Mouse (Mus musculus) cortical plate, adult 2 months (tissue): ENCODE measurements around the gene Mettl9.

Experiments
- CTCF ChIP-seq: fragments of 200-500 bp; IDR thresholded peaks from 2 replicates; pipeline ENCODE4 v1.5.1; 2011; ENCODE audit warnings: mild to moderate bottlenecking, control low read depth, low read length; ENCODE audit not compliant: insufficient read depth; ENCODE audit errors: extremely low read depth
- POLR2A ChIP-seq: fragments of 200-500 bp; IDR thresholded peaks from 2 replicates; pipeline ENCODE4 v1.6.1; 2011; ENCODE audit warnings: mild to moderate bottlenecking, low read length, control low read depth; ENCODE audit not compliant: insufficient read depth; ENCODE audit errors: extremely low read depth

DNA sequence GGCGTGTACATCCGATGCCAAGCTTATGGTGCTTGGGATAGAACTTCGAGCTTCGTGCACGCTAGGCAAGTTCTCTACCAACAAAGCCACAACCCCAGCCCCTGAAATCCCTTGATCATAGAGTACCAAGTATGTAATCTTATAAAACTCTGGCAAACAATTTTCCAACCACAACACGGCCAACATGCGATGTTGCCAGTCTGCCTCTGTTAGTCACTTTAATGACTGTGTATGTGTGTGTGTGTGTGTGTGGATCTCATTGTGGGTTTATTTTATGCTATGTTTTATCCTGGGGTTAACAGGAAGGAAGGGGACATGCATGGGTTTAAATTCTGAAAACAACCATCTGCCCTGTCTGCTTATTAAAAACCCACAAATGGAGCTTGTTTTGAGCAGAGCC is 56.5 kb downstream of the Mettl9 start:
- TF ChIP-seq POLR2A (no peak), CTCF (no peak)
